Mouse (Mus musculus) kidney, adult 2 months (tissue): ENCODE measurements around the gene Il16. TPM values are rescaled to one million over a fixed set of nuclear protein-coding genes. Genes with fewer than 3 reads are reported as not detected.

Source experiments
- DNase-seq: peaks from one replicate; pipeline ENCODE4 v3.0.0; 2021
- H3K27ac ChIP-seq: fragments of 200-500 bp; 2 replicates; pipeline ENCODE4 v1.5.1; 2012; ENCODE audit warnings: low read depth, low read length, control low read depth, inconsistent platforms; ENCODE audit not compliant: insufficient read depth
- H3K27me3 ChIP-seq: fragments of 200-500 bp; replicated peaks from 2 replicates; pipeline ENCODE4 v1.6.1; 2012; ENCODE audit warnings: mild to moderate bottlenecking, moderate library complexity, low read length, inconsistent platforms; ENCODE audit not compliant: control insufficient read depth, insufficient read depth
- H3K36me3 ChIP-seq: fragments of 200-500 bp; 2 replicates; pipeline ENCODE4 v1.6.1; 2012; ENCODE audit warnings: mild to moderate bottlenecking, moderate library complexity, low read length, inconsistent platforms; ENCODE audit not compliant: control insufficient read depth, insufficient read depth
- H3K4me1 ChIP-seq: fragments of 200-500 bp; 2 replicates; pipeline ENCODE4 v1.6.1; 2011; ENCODE audit warnings: low read length; ENCODE audit not compliant: control insufficient read depth, insufficient read depth
- H3K4me3 ChIP-seq: fragments of 200-500 bp; 2 replicates; pipeline ENCODE4 v1.5.1; 2011; ENCODE audit warnings: mild to moderate bottlenecking, low read depth, low read length, control low read depth; ENCODE audit not compliant: insufficient read depth
- CTCF ChIP-seq: fragments of 200-500 bp; conservative IDR thresholded peaks from 2 replicates; pipeline ENCODE4 v1.5.1; 2011; ENCODE audit warnings: low read depth, mild to moderate bottlenecking, control low read depth, low read length, moderate library complexity, mixed read lengths; ENCODE audit not compliant: insufficient read depth, insufficient read length
- POLR2A ChIP-seq: fragments of 200-500 bp; IDR thresholded peaks from one replicate; pipeline ENCODE4 v1.6.1; 2011; ENCODE audit warnings: low read depth, low read length, control low read depth
- WGBS: fragments of 180-500 bp; shearing (Covaris S2); methylation state at CpG from one replicate; pipeline ENCODE4 v1.1.7; 2018; 5-methylcytosine and 5-hydroxymethylcytosine counted together
- polyA plus RNA-seq: library from polyadenylated mRNA; depleted of rRNA; stranded (reverse); fragments of >200 nt; gene quantifications from 2 replicates; pipeline ENCODE4 v1.2.3, GENCODE M21; 2012

Il16 gene
- polyA plus RNA-seq, 1 experiment, result 6.9 TPM

DNA sequence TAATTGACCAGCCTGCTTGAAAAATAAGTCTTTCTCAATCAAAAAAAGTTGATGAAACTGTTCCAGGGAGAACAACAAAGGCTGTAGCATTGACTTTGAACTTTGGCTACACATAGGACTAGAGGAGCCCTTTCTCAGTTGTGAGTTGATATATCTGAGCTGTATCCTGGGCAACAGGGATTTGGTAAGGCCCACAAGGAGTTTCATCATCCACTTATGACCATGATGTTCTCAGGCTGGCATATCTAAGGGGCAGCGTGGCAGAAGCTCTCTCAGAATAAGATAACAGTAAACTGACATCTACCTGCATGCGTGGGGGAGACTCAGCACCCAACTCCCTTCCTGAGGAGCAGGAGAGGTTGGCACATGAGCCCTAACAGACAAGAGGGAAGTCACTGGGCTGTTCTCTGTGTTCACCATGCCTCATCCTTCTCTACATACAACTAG lies 91.9 kb downstream of the Il16 start:
- 93% methylated on average over 2 of the region's 2 CpGs for WGBS
- no peak for DNase-seq
- H3K27me3 ChIP-seq, result no peaks in the 10 kb centered on the region
- H3K27ac ChIP-seq, result no peak overlapping the region
- no peaks in the 10 kb centered on the region for H3K36me3 ChIP-seq
- peak overlapping the region; percentile 25 for H3K4me3 ChIP-seq
- no peak for TF ChIP-seq CTCF
- no peak for TF ChIP-seq POLR2A
- H3K4me1 ChIP-seq, result no peaks in the 10 kb centered on the region

DNA sequence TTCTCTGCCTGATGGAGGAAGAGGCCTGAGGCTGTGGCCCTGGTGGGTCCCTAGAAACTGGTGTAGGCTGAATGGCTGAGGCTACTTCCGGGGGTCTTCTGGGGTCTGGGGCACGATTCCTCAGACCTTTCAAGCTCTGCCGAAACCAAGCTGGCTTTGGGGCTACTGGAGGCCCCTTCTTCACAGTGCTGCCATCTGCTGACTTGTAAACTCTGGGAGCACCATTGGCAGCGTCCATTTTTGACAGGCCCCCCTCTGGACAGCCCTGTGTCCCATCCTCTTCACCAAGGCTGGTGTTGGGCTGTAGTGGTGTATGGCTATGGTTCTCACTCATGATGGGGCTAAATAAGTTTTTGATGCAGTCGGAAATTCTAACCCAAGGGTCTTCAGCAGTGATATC lies 93.0 kb downstream of the Il16 start:
- no peak overlapping the region for H3K27ac ChIP-seq
- DNase-seq, result no peak
- no peaks in the 10 kb centered on the region for H3K4me1 ChIP-seq
- 89% methylated on average over 5 of the region's 5 CpGs for WGBS
- TF ChIP-seq CTCF (no peak), POLR2A (no peak)
- no peaks in the 10 kb centered on the region for H3K36me3 ChIP-seq
- H3K27me3 ChIP-seq, result no peaks in the 10 kb centered on the region
- no peak overlapping the region for H3K4me3 ChIP-seq

DNA sequence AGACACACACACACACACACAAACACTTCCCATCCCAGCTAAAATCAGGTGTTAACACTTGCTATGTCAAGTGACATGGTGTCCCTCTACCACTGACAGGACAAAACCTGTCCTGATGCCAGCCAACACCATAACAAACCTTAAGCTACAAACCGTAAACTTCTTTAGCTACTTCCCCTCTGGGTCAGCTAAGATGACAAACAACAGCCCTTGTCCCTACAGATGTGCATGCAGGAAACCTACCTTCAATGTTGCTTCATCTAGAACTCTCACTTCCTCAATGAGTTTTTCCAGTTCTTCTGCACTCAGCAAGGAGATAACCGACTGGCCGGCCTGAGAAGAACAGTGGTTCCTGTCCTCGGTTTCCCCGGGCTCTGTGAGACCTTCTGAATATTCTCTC lies 94.9 kb downstream of the Il16 start:
- WGBS, result 84% methylated on average over 5 of the region's 5 CpGs
- TF ChIP-seq POLR2A (no peak), CTCF (no peak)
- no peak overlapping the region for H3K27ac ChIP-seq
- H3K27me3 ChIP-seq, result no peaks in the 10 kb centered on the region
- no peak overlapping the region for H3K4me3 ChIP-seq
- DNase-seq, result no peak
- no peaks in the 10 kb centered on the region for H3K36me3 ChIP-seq
- no peaks in the 10 kb centered on the region for H3K4me1 ChIP-seq

DNA sequence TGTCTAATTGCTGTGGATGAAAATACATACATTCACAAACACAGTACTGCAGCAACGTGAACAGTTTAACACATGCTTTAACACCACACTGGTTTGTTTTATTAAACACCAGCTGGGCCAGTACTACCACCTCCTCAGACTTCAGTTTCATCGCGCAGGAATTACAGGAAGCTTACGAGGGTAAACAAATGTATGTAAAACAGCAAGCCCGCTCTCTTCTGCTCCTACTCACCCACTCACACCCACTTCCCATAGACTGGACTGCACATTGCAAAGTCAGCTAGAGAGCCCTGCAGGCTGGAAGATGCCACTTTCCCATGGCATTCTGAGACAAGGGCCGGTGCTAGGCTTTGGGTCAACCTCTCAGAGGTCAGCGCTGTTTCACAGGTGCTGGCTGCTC lies 96.7 kb downstream of the Il16 start:
- no peaks in the 10 kb centered on the region for H3K36me3 ChIP-seq
- DNase-seq, result no peak
- 74% methylated on average over 7 of the region's 7 CpGs for WGBS
- TF ChIP-seq POLR2A (no peak), CTCF (no peak)
- no peaks in the 10 kb centered on the region for H3K4me1 ChIP-seq
- H3K27ac ChIP-seq, result no peak overlapping the region
- H3K4me3 ChIP-seq, result no peak overlapping the region
- H3K27me3 ChIP-seq, result no peaks in the 10 kb centered on the region

DNA sequence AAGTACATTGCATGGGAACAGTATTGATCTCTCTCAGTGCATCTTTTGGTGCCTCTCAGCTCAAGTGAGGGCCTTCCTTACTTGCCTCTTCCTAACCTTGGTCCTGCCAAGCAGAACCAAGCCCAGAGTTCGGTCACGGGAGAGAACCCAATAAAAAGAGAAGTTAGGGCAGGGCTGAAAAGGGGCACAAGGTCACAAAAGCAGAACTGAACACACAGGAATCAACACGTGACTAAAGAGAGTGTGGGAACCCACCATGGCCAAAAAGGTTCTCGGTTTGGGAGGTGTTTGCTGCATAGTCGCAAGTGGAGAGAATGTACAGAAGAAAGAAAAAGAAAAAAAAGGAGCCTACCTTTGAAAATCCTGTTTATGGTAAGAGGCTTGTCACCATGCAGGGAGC lies 100.0 kb downstream of the Il16 start:
- Histone ChIP-seq H3K4me3 (no peak overlapping the region), H3K27me3 (no peaks in the 10 kb centered on the region), H3K36me3 (peaks cover 1% of the 10 kb centered on the region; the same call in 1 of the 2 replicates), H3K4me1 (no peaks in the 10 kb centered on the region), H3K27ac (no peak overlapping the region)
- peak; percentile 24 for DNase-seq
- WGBS, result 63% methylated on average over 5 of the region's 5 CpGs
- TF ChIP-seq CTCF (no peak), POLR2A (no peak)

DNA sequence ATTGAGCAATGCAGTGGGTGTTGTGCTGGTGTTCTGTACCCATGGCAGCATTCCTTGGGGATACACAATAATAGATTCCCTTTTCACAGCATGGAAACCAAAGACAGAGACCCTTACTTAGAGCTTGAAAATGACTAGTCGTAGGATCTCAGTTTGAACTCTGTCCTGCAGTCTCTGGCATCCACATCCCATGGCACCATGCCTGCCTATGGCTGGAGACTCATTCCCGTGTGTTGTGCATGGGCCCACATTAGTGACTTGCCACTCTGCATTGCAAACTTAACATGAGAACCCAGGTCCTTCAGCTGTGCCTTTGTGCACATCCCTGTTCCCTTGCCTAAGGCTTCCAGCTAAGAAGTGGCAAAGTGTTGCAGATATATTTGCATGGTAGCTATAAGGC lies 100.8 kb downstream of the Il16 start:
- no peak overlapping the region for H3K27ac ChIP-seq
- no peaks in the 10 kb centered on the region for H3K4me1 ChIP-seq
- peaks cover 1% of the 10 kb centered on the region; the same call in 1 of the 2 replicates for H3K36me3 ChIP-seq
- 71% methylated on average over 2 of the region's 2 CpGs for WGBS
- H3K27me3 ChIP-seq, result no peaks in the 10 kb centered on the region
- TF ChIP-seq POLR2A (no peak), CTCF (no peak)
- peak; percentile 55 for DNase-seq
- no peak overlapping the region for H3K4me3 ChIP-seq

DNA sequence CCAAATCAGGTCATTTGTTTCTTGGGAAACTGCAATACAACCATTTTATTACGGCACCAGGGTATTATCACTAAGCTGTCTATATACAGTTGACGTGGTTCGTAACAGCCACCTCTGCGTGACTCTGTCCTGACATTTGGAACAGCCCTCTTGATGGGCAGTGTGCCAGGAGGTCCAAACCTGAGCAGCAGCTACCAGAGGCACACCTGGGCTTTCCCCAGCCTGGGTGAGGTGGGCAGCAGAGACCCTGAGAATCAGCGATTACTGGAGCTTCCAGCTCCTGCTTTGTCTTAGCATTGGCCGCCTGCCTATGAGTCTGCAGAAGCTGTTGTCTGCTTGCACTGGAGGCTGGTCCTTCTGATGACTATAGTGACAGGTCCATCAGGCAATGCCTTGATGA lies 101.9 kb downstream of the Il16 start:
- Histone ChIP-seq H3K4me3 (no peak overlapping the region), H3K27me3 (no peaks in the 10 kb centered on the region), H3K36me3 (peaks cover 1% of the 10 kb centered on the region), H3K27ac (no peak overlapping the region), H3K4me1 (no peaks in the 10 kb centered on the region)
- no peak for DNase-seq
- TF ChIP-seq POLR2A (no peak), CTCF (no peak)
- 76% methylated on average over 6 of the region's 6 CpGs for WGBS
